Mouse (Mus musculus) stomach, embryonic 16.5 days (tissue): ENCODE results near the gene Speer4a. TPM values are rescaled to one million over a fixed set of nuclear protein-coding genes. Genes with fewer than 3 reads are reported as not detected.
A peak's percentile ranks its signal among the peaks of the same experiment; 100 is the strongest.
"Not testable (repeated sequence)": the region's sequence is repeated elsewhere in the genome, so short reads cannot be mapped to it uniquely, and the experiment has no call there.

Experiments used
- ATAC-seq: fragments of 200-750 bp; cut with Nextera tagmentation; 2 replicates; pipeline ENCODE4 v1.8.0; 2017; ENCODE audit warnings: moderate number of reproducible peaks, moderate TSS enrichment; ENCODE audit not compliant: insufficient read depth, low FRiP score
- H3K27ac ChIP-seq: fragments of 300-500 bp; sonication (generic); 2 replicates; pipeline ENCODE4 v1.5.1; 2014; ENCODE audit warnings: low read length
- H3K27me3 ChIP-seq: fragments of 300-500 bp; sonication (generic); 2 replicates; pipeline ENCODE4 v1.6.1; 2014; ENCODE audit warnings: low read length, control low read depth, mixed read lengths; ENCODE audit not compliant: control insufficient read depth, insufficient read depth
- H3K36me3 ChIP-seq: fragments of 300-500 bp; sonication (generic); 2 replicates; pipeline ENCODE4 v1.6.1; 2014; ENCODE audit warnings: low read length; ENCODE audit not compliant: control insufficient read depth, insufficient read depth
- H3K4me1 ChIP-seq: fragments of 300-500 bp; sonication (generic); 2 replicates; pipeline ENCODE4 v1.6.1; 2014; ENCODE audit warnings: low read length, control low read depth, mixed read lengths; ENCODE audit not compliant: control insufficient read depth, insufficient read depth
- H3K4me2 ChIP-seq: fragments of 300-500 bp; sonication (generic); 2 replicates; pipeline ENCODE4 v1.6.1; 2014; ENCODE audit warnings: low read depth, low read length, mixed read lengths
- H3K4me3 ChIP-seq: fragments of 300-500 bp; sonication (generic); replicated peaks from 2 replicates; pipeline ENCODE4 v1.5.1; 2014; ENCODE audit warnings: mild to moderate bottlenecking, low read length
- H3K9ac ChIP-seq: fragments of 300-500 bp; sonication (generic); 2 replicates; pipeline ENCODE4 v1.6.1; 2014; ENCODE audit warnings: low read length
- H3K9me3 ChIP-seq: fragments of 300-500 bp; sonication (generic); replicated peaks from 2 replicates; pipeline ENCODE4 v1.6.1; 2016; ENCODE audit warnings: low read length, control low read depth; ENCODE audit not compliant: control insufficient read depth
- WGBS: fragments of 180-500 bp; shearing (Covaris S2); extraction: QIAGEN DNeasy Blood & Tissue Kit; methylation state at CpG from one replicate; pipeline ENCODE4 v1.1.7; 2014; 5-methylcytosine and 5-hydroxymethylcytosine counted together
- polyA plus RNA-seq: library from polyadenylated mRNA; unstranded; fragments of >200 nt; fragmentation: Nextera tagmentation; extraction: Ambion mirVana; gene quantifications from 2 replicates; pipeline ENCODE4 v1.2.1, GENCODE M21; 2015

The Speer4a gene
- polyA plus RNA-seq = 0.09 TPM in 1 of 2 replicates, not detected in the other

DNA sequence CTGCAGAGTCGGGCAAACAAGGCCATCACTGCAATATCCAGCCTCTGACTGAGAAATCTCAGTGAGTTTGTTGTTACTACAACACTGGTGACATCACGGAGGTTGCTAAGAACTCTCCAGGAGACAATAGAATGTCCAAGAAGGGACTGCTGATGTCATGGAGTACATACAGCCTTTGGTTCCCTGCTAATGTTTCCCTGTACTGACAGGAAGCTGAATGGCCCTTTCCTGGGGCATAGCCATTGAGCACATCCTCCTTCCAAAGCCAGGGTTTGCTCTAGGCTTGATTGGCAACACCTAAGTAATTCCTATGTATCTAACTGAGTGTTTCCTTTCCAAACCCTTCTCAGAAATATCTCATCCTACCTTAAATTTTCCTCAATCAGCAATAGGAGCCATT lies at the start of gene Speer4a:
Gene Speer4a (minus strand): TSS at position 101 of the 400 bp plus-strand sequence.
- H3K36me3 ChIP-seq, H3K4me3 ChIP-seq, H3K4me1 ChIP-seq, H3K4me2 ChIP-seq, H3K27me3 ChIP-seq, H3K27ac ChIP-seq, ATAC-seq, H3K9ac ChIP-seq, H3K9me3 ChIP-seq: not testable (repeated sequence)
- WGBS = 67% methylated on average over 2 of the region's 2 CpGs

- not testable (repeated sequence) for H3K4me3 ChIP-seq, H3K27ac ChIP-seq, H3K4me1 ChIP-seq, H3K9ac ChIP-seq, H3K9me3 ChIP-seq, H3K27me3 ChIP-seq, H3K36me3 ChIP-seq, ATAC-seq, H3K4me2 ChIP-seq
Observed at GRCm38 (mm10) chr5:26079023-26079422, 39.7 kb upstream of the Speer4a start.

GRCm38 (mm10) chr5:26070716-26071115 lies 31.4 kb upstream of the Speer4a start:
- no peak overlapping the region for H3K4me3 ChIP-seq
- H3K27ac ChIP-seq = no peak overlapping the region
- ATAC-seq = no peak
- no peak overlapping the region for H3K9ac ChIP-seq
- 88% methylated on average over 24 of the region's 24 CpGs for WGBS
- no peaks in the 10 kb centered on the region for H3K4me1 ChIP-seq
- H3K27me3 ChIP-seq = no peaks in the 10 kb centered on the region
- no peaks in the 10 kb centered on the region for H3K9me3 ChIP-seq
- H3K4me2 ChIP-seq = no peak overlapping the region
- H3K36me3 ChIP-seq = no peaks in the 10 kb centered on the region

DNA sequence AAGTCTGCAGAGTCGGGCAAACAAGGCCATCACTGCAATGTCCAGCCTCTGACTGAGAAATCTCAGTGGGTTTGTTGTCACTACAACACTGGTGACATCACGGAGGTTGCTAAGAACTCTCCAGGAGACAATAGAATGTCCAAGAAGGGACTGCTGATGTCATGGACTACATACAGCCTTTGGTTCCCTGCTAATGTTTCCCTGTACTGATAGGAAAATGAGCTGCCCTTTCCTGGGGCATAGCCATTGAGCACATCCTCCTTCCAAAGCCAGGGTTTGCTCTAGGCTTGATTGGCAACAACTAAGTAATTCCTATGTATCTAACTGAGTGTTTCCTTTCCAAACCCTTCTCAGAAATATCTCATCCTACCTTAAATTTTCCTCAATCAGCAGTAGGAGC lies 19.1 kb upstream of the Speer4a start, which contains the start of gene Gm7347:
Gene Gm7347 (minus strand): TSS at position 101 of the 400 bp plus-strand sequence.
- not testable (repeated sequence) for H3K4me2 ChIP-seq, H3K9me3 ChIP-seq, ATAC-seq, H3K9ac ChIP-seq, H3K27ac ChIP-seq, H3K36me3 ChIP-seq, H3K4me1 ChIP-seq, H3K27me3 ChIP-seq, H3K4me3 ChIP-seq
- WGBS = no CpG with 5 or more reads among the region's 2 CpGs

DNA sequence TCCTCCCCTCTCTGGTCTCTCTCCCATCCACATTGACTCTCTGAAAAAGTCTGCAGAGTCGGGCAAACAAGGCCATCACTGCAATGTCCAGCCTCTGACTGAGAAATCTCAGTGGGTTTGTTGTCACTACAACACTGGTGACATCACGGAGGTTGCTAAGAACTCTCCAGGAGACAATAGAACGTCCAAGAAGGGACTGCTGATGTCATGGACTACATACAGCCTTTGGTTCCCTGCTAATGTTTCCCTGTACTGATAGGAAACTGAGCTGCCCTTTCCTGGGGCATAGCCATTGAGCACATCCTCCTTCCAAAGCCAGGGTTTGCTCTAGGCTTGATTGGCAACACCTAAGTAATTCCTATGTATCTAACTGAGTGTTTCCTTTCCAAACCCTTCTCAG lies 16.5 kb downstream of the Speer4a start, which contains the start of gene Gm5862:
Gene Gm5862 (minus strand): TSS at position 101 of the 400 bp plus-strand sequence.
- H3K4me2 ChIP-seq, H3K36me3 ChIP-seq, H3K27ac ChIP-seq, H3K4me1 ChIP-seq, H3K9ac ChIP-seq, ATAC-seq, H3K9me3 ChIP-seq, H3K4me3 ChIP-seq, H3K27me3 ChIP-seq: not testable (repeated sequence)
- no CpG with 5 or more reads among the region's 3 CpGs for WGBS

- H3K27ac ChIP-seq, H3K9me3 ChIP-seq, H3K27me3 ChIP-seq, H3K4me3 ChIP-seq, H3K4me2 ChIP-seq, H3K4me1 ChIP-seq, H3K9ac ChIP-seq, H3K36me3 ChIP-seq: not testable (repeated sequence)
- WGBS = 59% methylated on average over 6 of the region's 7 CpGs
- 0 out of 2 replicates have a peak, but pooled peaks have one; percentile 7 for ATAC-seq
Observed at GRCm38 (mm10) chr5:26007697-26008096, 31.7 kb downstream of the Speer4a start.

- H3K36me3 ChIP-seq, H3K9me3 ChIP-seq, H3K4me1 ChIP-seq, H3K27me3 ChIP-seq, H3K27ac ChIP-seq, H3K9ac ChIP-seq: not testable (repeated sequence)
- Histone ChIP-seq H3K4me2 (peak overlapping the region; percentile 43), H3K4me3 (peak overlapping the region; percentile 26)
- WGBS = 13% methylated on average over 44 of the region's 45 CpGs
- peak; percentile 82 for ATAC-seq
Observed at GRCm38 (mm10) chr5:26006937-26007695, 32.2 kb downstream of the Speer4a start.

GRCm38 (mm10) chr5:26004698-26005097 lies 34.7 kb downstream of the Speer4a start, which contains the start of gene Gm1979:
Gene Gm1979 (minus strand): TSS chr5:26004798.
- not testable (repeated sequence) for H3K4me2 ChIP-seq, H3K36me3 ChIP-seq, H3K9me3 ChIP-seq, H3K27me3 ChIP-seq, H3K27ac ChIP-seq, H3K4me3 ChIP-seq, ATAC-seq, H3K9ac ChIP-seq, H3K4me1 ChIP-seq
- 92% methylated on average over 1 of the region's 2 CpGs for WGBS

- WGBS = no CpG with 5 or more reads among the region's 3 CpGs
- not testable (repeated sequence) for ATAC-seq
Observed at GRCm38 (mm10) chr5:25988550-25988949, 50.8 kb downstream of the Speer4a start, which contains the start of gene Gm21698. Gene Gm21698 (minus strand): TSS chr5:25988650.

More at GRCm38 (mm10) chr5:25988550-25988949, 50.8 kb downstream of the Speer4a start, which contains the start of gene Gm21698:
- H3K36me3 ChIP-seq, H3K4me1 ChIP-seq, H3K27me3 ChIP-seq, H3K4me2 ChIP-seq, H3K9me3 ChIP-seq, H3K4me3 ChIP-seq, H3K27ac ChIP-seq, H3K9ac ChIP-seq: not testable (repeated sequence)
